Mouse (Mus musculus) CD4-positive naive resting alpha-beta T cell, adult 57 days (primary cell): ENCODE measurements around the gene Olfr539. TPM values are rescaled to one million over a fixed set of nuclear protein-coding genes. Genes with fewer than 3 reads are reported as not detected.

Source experiments
- total RNA-seq: library from RNA; stranded (reverse); gene quantifications from one replicate; pipeline ENCODE4 v1.2.4, GENCODE M21; 2023

Gene Olfr539
- total RNA-seq: not detected

DNA sequence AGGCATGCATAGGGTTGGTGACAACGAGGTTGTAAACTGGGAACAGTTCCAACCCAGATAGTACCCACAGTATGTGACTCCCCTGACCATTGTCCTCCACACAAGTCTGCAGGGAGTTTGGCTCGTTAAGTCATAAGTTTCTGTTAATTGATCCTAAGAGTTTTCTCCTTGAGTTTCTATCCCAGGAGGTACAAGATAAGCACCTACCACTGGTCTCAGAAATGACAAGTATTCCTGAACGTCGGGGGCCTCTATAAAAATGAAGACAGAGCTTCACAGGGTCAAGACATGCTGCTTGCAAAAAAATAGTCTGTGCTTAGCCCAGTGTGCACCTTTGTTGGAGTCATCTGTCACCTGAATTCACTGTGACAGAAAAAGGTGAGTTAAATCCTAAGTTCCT is at the start of gene Olfr539:
TSS of gene Olfr539 (plus strand) at position 301 of the 400 bp plus-strand sequence.

DNA sequence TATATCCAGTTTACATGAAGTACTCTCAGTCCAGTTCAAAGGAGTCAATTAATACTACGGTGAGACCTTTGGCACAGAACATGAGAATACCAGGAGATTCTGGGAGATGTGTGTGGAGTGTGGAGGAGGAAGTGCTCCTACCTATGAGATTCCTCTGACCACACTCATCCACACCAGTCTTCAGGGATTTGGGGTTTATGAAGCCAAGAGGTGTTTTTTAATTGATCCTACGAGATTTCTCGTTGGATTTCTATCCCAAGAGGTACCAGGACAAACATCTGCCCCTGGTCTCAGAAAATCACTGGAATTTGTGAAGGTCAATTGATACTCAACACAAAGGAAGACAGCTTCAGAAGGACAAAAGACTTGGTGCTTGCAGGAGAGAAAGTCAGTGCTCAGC is 31.1 kb upstream of the Olfr539 start, which contains the start of gene Olfr61:
TSS of gene Olfr61 (plus strand) at position 301 of the 400 bp plus-strand sequence.

DNA sequence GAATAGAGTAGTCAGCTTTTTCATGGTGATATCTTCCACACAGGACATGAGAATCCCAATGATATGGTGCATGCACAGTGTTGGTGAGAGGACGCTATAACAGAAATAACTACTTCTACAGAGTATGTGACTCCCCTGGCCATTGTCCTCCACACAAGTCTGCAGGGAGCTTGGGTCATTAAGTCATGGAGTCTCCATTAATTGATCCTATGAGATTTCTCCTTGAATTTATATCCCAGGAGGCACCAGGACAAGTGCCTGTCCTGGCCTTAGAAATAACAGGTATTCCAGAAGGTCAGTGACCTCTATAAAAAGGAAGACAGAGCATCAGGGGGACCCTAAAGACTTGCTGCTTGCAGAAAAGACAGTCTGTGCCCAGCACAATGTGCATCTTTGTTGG is 13.6 kb upstream of the Olfr539 start, which contains the start of gene Olfr53:
TSS of gene Olfr53 (plus strand) at position 301 of the 400 bp plus-strand sequence.

DNA sequence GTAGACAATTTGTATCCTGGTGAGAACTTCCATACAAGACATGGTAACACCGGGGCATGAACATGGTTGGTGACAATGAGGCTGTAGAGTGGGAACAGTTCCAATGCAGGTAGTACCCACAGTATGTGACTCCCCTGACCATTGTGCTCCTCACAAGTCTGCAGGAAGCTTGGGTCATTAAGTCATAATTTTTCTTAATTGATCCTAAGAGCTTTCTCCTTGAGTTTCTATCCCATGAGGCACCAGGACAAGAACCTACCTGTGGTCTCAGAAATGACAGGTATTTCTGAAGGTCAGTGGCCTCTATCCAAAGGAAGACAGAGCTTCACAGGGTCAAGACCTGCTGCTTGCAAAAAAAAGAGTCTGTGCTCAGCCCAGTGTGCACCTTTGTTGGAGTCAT is 21.9 kb downstream of the Olfr539 start, which contains the start of gene Olfr45:
TSS of gene Olfr45 (plus strand) at position 301 of the 400 bp plus-strand sequence.

DNA sequence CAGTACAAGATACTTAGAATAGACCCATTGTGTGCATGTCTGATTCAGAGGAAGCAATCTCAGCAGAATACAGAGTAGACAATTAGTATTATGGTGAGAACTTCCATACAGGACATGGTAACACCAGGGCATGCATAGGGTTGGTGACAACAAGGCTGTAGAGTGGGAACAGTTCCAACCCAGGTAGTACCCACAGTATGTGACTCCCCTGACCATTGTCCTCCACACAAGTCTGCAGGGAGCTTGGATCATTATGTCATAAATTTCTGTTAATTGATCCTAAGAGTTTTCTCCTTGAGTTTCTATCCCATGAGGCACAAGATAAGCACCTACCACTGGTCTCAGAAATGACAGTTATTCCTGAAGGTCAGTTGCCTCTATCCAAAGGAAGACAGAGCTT is 37.2 kb downstream of the Olfr539 start, which contains the start of gene Olfr541:
TSS of gene Olfr541 (plus strand) at position 301 of the 400 bp plus-strand sequence.

Other genes starting within 250 kb of the Olfr539 start
- not detected for gene Olfr532, start 238.3 kb upstream of the Olfr539 start, total RNA-seq
- gene Olfr533, start 196.6 kb upstream of the Olfr539 start, total RNA-seq: not detected
- gene Olfr535, start 175.7 kb upstream of the Olfr539 start, total RNA-seq: not detected
- gene Olfr536, start 152.5 kb upstream of the Olfr539 start, total RNA-seq: not detected
- not detected for gene Olfr538, start 92.0 kb upstream of the Olfr539 start, total RNA-seq
- not detected for gene Olfr46, start 58.7 kb upstream of the Olfr539 start, total RNA-seq
- gene Olfr61, start 31.0 kb upstream of the Olfr539 start, total RNA-seq: not detected
- gene Olfr53, start 13.5 kb upstream of the Olfr539 start, total RNA-seq: not detected
- gene Olfr45, start 22.0 kb downstream of the Olfr539 start, total RNA-seq: not detected
- not detected for gene Olfr541, start 37.3 kb downstream of the Olfr539 start, total RNA-seq
- not detected for gene Cyp2e1, start 103.8 kb downstream of the Olfr539 start, total RNA-seq
- gene Syce1, start 127.9 kb downstream of the Olfr539 start, total RNA-seq: not detected
- gene Zfp941, start 162.2 kb downstream of the Olfr539 start, total RNA-seq: not detected
- gene Urah, start 175.1 kb downstream of the Olfr539 start, total RNA-seq: not detected
- not detected for gene Scgb1c1, start 185.6 kb downstream of the Olfr539 start, total RNA-seq
- gene Odf3, start 187.9 kb downstream of the Olfr539 start, total RNA-seq: not detected
- not detected for gene Gm45785, start 196.4 kb downstream of the Olfr539 start, total RNA-seq
- gene Ric8a, start 197.0 kb downstream of the Olfr539 start, total RNA-seq: 104 TPM
- 28.0 TPM for gene Bet1l, start 197.6 kb downstream of the Olfr539 start, total RNA-seq
- gene Psmd13, start 222.0 kb downstream of the Olfr539 start, total RNA-seq: 79.0 TPM
- gene Sirt3, start 222.4 kb downstream of the Olfr539 start, total RNA-seq: 7.8 TPM
- not detected for gene Cox8b, start 240.5 kb downstream of the Olfr539 start, total RNA-seq